Mouse (Mus musculus) hindbrain, embryonic 13.5 days (tissue): Measurements from ENCODE around the gene Hoxa10. TPM values are rescaled to one million over a fixed set of nuclear protein-coding genes. Genes with fewer than 3 reads are reported as not detected.

Experiments used
- ATAC-seq: fragments of 200-750 bp; cut with Nextera tagmentation; 2 replicates; pipeline ENCODE4 v1.8.0; 2017; ENCODE audit warnings: moderate TSS enrichment; ENCODE audit not compliant: low FRiP score
- H3K27ac ChIP-seq: fragments of 300-500 bp; sonication (generic); 2 replicates; pipeline ENCODE4 v1.5.1; 2015; ENCODE audit warnings: inconsistent platforms, mild to moderate bottlenecking, moderate library complexity
- H3K27me3 ChIP-seq: fragments of 300-500 bp; sonication (generic); 2 replicates; pipeline ENCODE4 v1.6.1; 2015; ENCODE audit warnings: mild to moderate bottlenecking, inconsistent platforms
- H3K36me3 ChIP-seq: fragments of 300-500 bp; sonication (generic); 2 replicates; pipeline ENCODE4 v1.6.1; 2015; ENCODE audit warnings: mild to moderate bottlenecking, inconsistent platforms
- H3K4me1 ChIP-seq: fragments of 300-500 bp; sonication (generic); replicated peaks from 2 replicates; pipeline ENCODE4 v1.6.1; 2015; ENCODE audit warnings: inconsistent platforms
- H3K4me2 ChIP-seq: fragments of 300-500 bp; sonication (generic); 2 replicates; pipeline ENCODE4 v1.6.1; 2015; ENCODE audit warnings: inconsistent platforms, mild to moderate bottlenecking, moderate library complexity
- H3K4me3 ChIP-seq: fragments of 300-500 bp; sonication (generic); 2 replicates; pipeline ENCODE4 v1.5.1; 2015; ENCODE audit warnings: mild to moderate bottlenecking, inconsistent platforms
- H3K9ac ChIP-seq: fragments of 300-500 bp; sonication (generic); 2 replicates; pipeline ENCODE4 v1.6.1; 2015; ENCODE audit warnings: mild to moderate bottlenecking, inconsistent platforms
- H3K9me3 ChIP-seq: fragments of 300-500 bp; sonication (generic); 2 replicates; pipeline ENCODE4 v1.6.1; 2016; ENCODE audit warnings: inconsistent platforms
- WGBS: fragments of 180-500 bp; shearing (Covaris S2); methylation state at CpG from one replicate; pipeline ENCODE4 v1.1.7; 2015; 5-methylcytosine and 5-hydroxymethylcytosine counted together
- polyA plus RNA-seq: library from polyadenylated mRNA; unstranded; fragments of >200 nt; fragmentation: Nextera tagmentation; extraction: Ambion mirVana; gene quantifications from 2 replicates; pipeline ENCODE4 v1.2.1, GENCODE M21; 2015

Gene Hoxa10
- polyA plus RNA-seq, 1 experiment from 2014 or later: 0.22 TPM

GRCm38 (mm10) chr6:52248638-52249414, 8.2 kb upstream of the Hoxa10 start:
- ATAC-seq: no peak
- H3K9ac ChIP-seq: no peak overlapping the region
- 0 out of 2 replicates have a peak, but pooled peaks cover 5% of the 10 kb centered on the region for H3K4me1 ChIP-seq
- peaks cover 99% of the 10 kb centered on the region for H3K27me3 ChIP-seq
- 2% methylated on average over 27 of the region's 27 CpGs for WGBS
- no peak overlapping the region for H3K27ac ChIP-seq
- H3K4me3 ChIP-seq: no peak overlapping the region
- no peaks in the 10 kb centered on the region for H3K36me3 ChIP-seq
- no peaks in the 10 kb centered on the region for H3K9me3 ChIP-seq
- H3K4me2 ChIP-seq: no peak overlapping the region

GRCm38 (mm10) chr6:52247766-52248637, 7.3 kb upstream of the Hoxa10 start:
- no peak for ATAC-seq
- Histone ChIP-seq H3K27ac (no peak overlapping the region), H3K36me3 (no peaks in the 10 kb centered on the region), H3K4me1 (0 out of 2 replicates have a peak, but pooled peaks cover 5% of the 10 kb centered on the region), H3K4me3 (no peak overlapping the region), H3K4me2 (no peak overlapping the region), H3K9ac (no peak overlapping the region), H3K9me3 (no peaks in the 10 kb centered on the region), H3K27me3 (peaks cover 99% of the 10 kb centered on the region)
- 1% methylated on average over 23 of the region's 23 CpGs for WGBS

GRCm38 (mm10) chr6:52246916-52247315, 6.3 kb upstream of the Hoxa10 start:
- no peak for ATAC-seq
- no peak overlapping the region for H3K9ac ChIP-seq
- no peak overlapping the region for H3K4me2 ChIP-seq
- 4% methylated on average over 3 of the region's 3 CpGs for WGBS
- H3K27me3 ChIP-seq: peaks cover 99% of the 10 kb centered on the region
- H3K36me3 ChIP-seq: no peaks in the 10 kb centered on the region
- H3K4me3 ChIP-seq: no peak overlapping the region
- H3K27ac ChIP-seq: no peak overlapping the region
- H3K9me3 ChIP-seq: no peaks in the 10 kb centered on the region
- 0 out of 2 replicates have a peak, but pooled peaks cover 5% of the 10 kb centered on the region for H3K4me1 ChIP-seq

GRCm38 (mm10) chr6:52246403-52246803, 5.7 kb upstream of the Hoxa10 start:
- under 1% methylated on average over 26 of the region's 26 CpGs for WGBS
- no peak overlapping the region for H3K27ac ChIP-seq
- H3K4me3 ChIP-seq: no peak overlapping the region
- no peaks in the 10 kb centered on the region for H3K36me3 ChIP-seq
- no peak for ATAC-seq
- 0 out of 2 replicates have a peak, but pooled peaks cover 5% of the 10 kb centered on the region for H3K4me1 ChIP-seq
- no peak overlapping the region for H3K4me2 ChIP-seq
- peaks cover 99% of the 10 kb centered on the region for H3K27me3 ChIP-seq
- no peak overlapping the region for H3K9ac ChIP-seq
- no peaks in the 10 kb centered on the region for H3K9me3 ChIP-seq

- Histone ChIP-seq H3K4me1 (0 out of 2 replicates have a peak, but pooled peaks cover 5% of the 10 kb centered on the region), H3K9ac (no peak within 1 kb of the TSS), H3K27me3 (peaks cover 99% of the 10 kb centered on the region), H3K4me2 (no peak within 1 kb of the TSS), H3K4me3 (no peak within 1 kb of the TSS), H3K36me3 (no peaks in the 10 kb centered on the region), H3K9me3 (no peaks in the 10 kb centered on the region), H3K27ac (no peak within 1 kb of the TSS)
- WGBS: under 1% methylated on average over 20 of the region's 20 CpGs
- no peak for ATAC-seq
Observed at GRCm38 (mm10) chr6:52245757-52246142, 5.1 kb upstream of the Hoxa10 start, which contains the start of gene Hoxa11. TSS of gene Hoxa11 (minus strand) at chr6:52245810.

GRCm38 (mm10) chr6:52245040-52245756, 4.5 kb upstream of the Hoxa10 start:
- no peaks in the 10 kb centered on the region for H3K36me3 ChIP-seq
- under 1% methylated on average over 71 of the region's 71 CpGs for WGBS
- ATAC-seq: no peak
- no peak overlapping the region for H3K27ac ChIP-seq
- H3K4me3 ChIP-seq: no peak overlapping the region
- 0 out of 2 replicates have a peak, but pooled peaks cover 9% of the 10 kb centered on the region for H3K4me1 ChIP-seq
- H3K9ac ChIP-seq: no peak overlapping the region
- peaks cover 99% of the 10 kb centered on the region for H3K27me3 ChIP-seq
- H3K9me3 ChIP-seq: no peaks in the 10 kb centered on the region
- no peak overlapping the region for H3K4me2 ChIP-seq

GRCm38 (mm10) chr6:52244471-52245039, 3.9 kb upstream of the Hoxa10 start:
- Histone ChIP-seq H3K9ac (no peak overlapping the region), H3K4me3 (no peak overlapping the region), H3K27me3 (peaks cover 99% of the 10 kb centered on the region), H3K27ac (no peak overlapping the region), H3K4me2 (no peak overlapping the region), H3K9me3 (no peaks in the 10 kb centered on the region), H3K4me1 (0 out of 2 replicates have a peak, but pooled peaks cover 10% of the 10 kb centered on the region), H3K36me3 (no peaks in the 10 kb centered on the region)
- WGBS: 2% methylated on average over 23 of the region's 23 CpGs
- no peak for ATAC-seq

GRCm38 (mm10) chr6:52243681-52244121, 3.0 kb upstream of the Hoxa10 start:
- H3K4me1 ChIP-seq: 0 out of 2 replicates have a peak, but pooled peaks cover 10% of the 10 kb centered on the region
- no peak overlapping the region for H3K9ac ChIP-seq
- WGBS: 1% methylated on average over 12 of the region's 12 CpGs
- ATAC-seq: no peak
- no peaks in the 10 kb centered on the region for H3K36me3 ChIP-seq
- H3K4me3 ChIP-seq: no peak overlapping the region
- no peaks in the 10 kb centered on the region for H3K9me3 ChIP-seq
- H3K27me3 ChIP-seq: peaks cover 98% of the 10 kb centered on the region
- H3K27ac ChIP-seq: no peak overlapping the region
- no peak overlapping the region for H3K4me2 ChIP-seq

- 1% methylated on average over 4 of the region's 4 CpGs for WGBS
- Histone ChIP-seq H3K4me3 (no peak overlapping the region), H3K36me3 (no peaks in the 10 kb centered on the region), H3K4me2 (no peak overlapping the region), H3K4me1 (0 out of 2 replicates have a peak, but pooled peaks cover 10% of the 10 kb centered on the region), H3K9ac (no peak overlapping the region), H3K27me3 (peaks cover 98% of the 10 kb centered on the region), H3K27ac (no peak overlapping the region), H3K9me3 (no peaks in the 10 kb centered on the region)
- no peak for ATAC-seq
Observed at GRCm38 (mm10) chr6:52242801-52243332, 2.2 kb upstream of the Hoxa10 start.

GRCm38 (mm10) chr6:52241001-52241621, 457 bp upstream of the Hoxa10 start:
- Histone ChIP-seq H3K36me3 (no peaks in the 10 kb centered on the region), H3K9ac (no peak overlapping the region), H3K27ac (no peak overlapping the region), H3K4me3 (no peak overlapping the region), H3K4me2 (no peak overlapping the region), H3K4me1 (0 out of 2 replicates have a peak, but pooled peaks cover 10% of the 10 kb centered on the region), H3K27me3 (peaks cover 98% of the 10 kb centered on the region), H3K9me3 (no peaks in the 10 kb centered on the region)
- no peak for ATAC-seq
- WGBS: 3% methylated on average over 9 of the region's 9 CpGs
